Mouse (Mus musculus) right cerebral cortex, adult 2 months (tissue): ENCODE results near the gene Tmem161a.
A peak's percentile ranks its signal among the peaks of the same experiment; 100 is the strongest.

Source experiments
- DNase-seq, 2 experiments: peaks; one replicate each; pipeline ENCODE4 v3.0.0; 2021 to 2022; ENCODE audit warnings: low spot score in 2 of 2

The Tmem161a gene

GRCm38 (mm10) chr8:70172043-70172681, at the start of gene Tmem161a:
Gene Tmem161a (plus strand): TSS chr8:70172356.
- DNase-seq = peak; percentile 94 to 95

GRCm38 (mm10) chr8:70122863-70123262, 49.3 kb upstream of the Tmem161a start:
- DNase-seq = no peak

GRCm38 (mm10) chr8:70124992-70125391, 47.2 kb upstream of the Tmem161a start:
- DNase-seq = peak; percentile 45 to 54

- peak; percentile 57 to 60 for DNase-seq
Measured at GRCm38 (mm10) chr8:70128435-70128834, 43.7 kb upstream of the Tmem161a start.

- DNase-seq = peak; percentile 51 to 67
Measured at GRCm38 (mm10) chr8:70129309-70129952, 42.7 kb upstream of the Tmem161a start.

- DNase-seq = no peak
Measured at GRCm38 (mm10) chr8:70130066-70130465, 42.1 kb upstream of the Tmem161a start.

GRCm38 (mm10) chr8:70131166-70131883, 40.8 kb upstream of the Tmem161a start, which contains the start of gene Nr2c2ap:
Gene Nr2c2ap (plus strand): TSS chr8:70131333.
- peak; percentile 79 for DNase-seq

- no peak for DNase-seq
Measured at GRCm38 (mm10) chr8:70134086-70134485, 38.1 kb upstream of the Tmem161a start.

- DNase-seq = no peak
Measured at GRCm38 (mm10) chr8:70134931-70135330, 37.2 kb upstream of the Tmem161a start.

GRCm38 (mm10) chr8:70136591-70136990, 35.6 kb upstream of the Tmem161a start:
- no peak for DNase-seq

GRCm38 (mm10) chr8:70137890-70138289, 34.3 kb upstream of the Tmem161a start:
- DNase-seq = no peak

GRCm38 (mm10) chr8:70139026-70139857, 32.9 kb upstream of the Tmem161a start, which contains the start of the genes Rfxank, Borcs8 and Mef2b:
Gene Rfxank (minus strand): TSS chr8:70139154.
Gene Borcs8 (plus strand): TSS chr8:70139499.
Gene Mef2b (plus strand): TSS chr8:70139711.
- DNase-seq = peak; percentile 97 to 99

GRCm38 (mm10) chr8:70139981-70140380, 32.2 kb upstream of the Tmem161a start:
- DNase-seq = no peak

GRCm38 (mm10) chr8:70147678-70148607, 24.2 kb upstream of the Tmem161a start:
- DNase-seq = no peak

- no peak for DNase-seq
Measured at GRCm38 (mm10) chr8:70150158-70150557, 22.0 kb upstream of the Tmem161a start.

GRCm38 (mm10) chr8:70152537-70153257, 19.5 kb upstream of the Tmem161a start:
- peak; percentile 39 to 49 for DNase-seq

- DNase-seq = no peak
Measured at GRCm38 (mm10) chr8:70157240-70157800, 14.8 kb upstream of the Tmem161a start.

GRCm38 (mm10) chr8:70158069-70158853, 13.9 kb upstream of the Tmem161a start:
- DNase-seq = peak; percentile 46 to 65

GRCm38 (mm10) chr8:70159211-70159610, 12.9 kb upstream of the Tmem161a start:
- DNase-seq = no peak
